7 mouse cellular contexts compared by ENCODE assay signal in genomic region chr10:14846601-14847000, GRCm38 (mm10).
DNase-seq lines count a peak whose midpoint lies in the region; TF ChIP-seq lines count a peak whose summit lies in the region.
"Not testable (repeated sequence)": the region's sequence is repeated elsewhere in the genome, so short reads cannot be mapped to it uniquely, and the experiment has no call there.

No protein-coding gene starts in this region.

- DNase-seq in adrenal gland, postnatal 10 days = peak; percentile 43
- DNase-seq in adrenal gland, postnatal 25 days = peak; percentile 2
- peak; percentile 92 for DNase-seq in heart, adult 11 months
- peak; percentile 23 to 59 for DNase-seq in heart, adult 2 months
- DNase-seq in heart, adult 9 months (ENCODE audit: low spot score in 2 of 2) = peak; percentile 9 to 29
- peak; percentile 2 to 9 for DNase-seq in heart, postnatal 14 days
- DNase-seq in heart, postnatal 4 days = peak; percentile 4

- not testable (repeated sequence) for H3K27ac ChIP-seq in heart, adult 2 months

- intact Hi-C loops in heart, adult 2 months (cut with DNase I); heart, postnatal 14 days (cut with DNase I): not testable (repeated sequence)

- H3K9ac ChIP-seq in heart, adult 2 months (ENCODE audit: low read depth, low read length) = not testable (repeated sequence)

- H3K27me3 ChIP-seq in heart, adult 2 months (ENCODE audit: control insufficient read depth, insufficient read depth, low read length) = not testable (repeated sequence)

- WGBS in heart, adult 2 months = 68% methylated on average over 3 of the region's 3 CpGs

- H3K4me1 ChIP-seq in heart, adult 2 months (ENCODE audit: control insufficient read depth, insufficient read depth, low read length) = not testable (repeated sequence)

- not testable (repeated sequence) for TF ChIP-seq CTCF in heart, adult 2 months (IDR thresholded peaks at IDR 0.05)

- not testable (repeated sequence) for H3K36me3 ChIP-seq in heart, adult 2 months (ENCODE audit: control insufficient read depth, insufficient read depth, low read length)

- not testable (repeated sequence) for TF ChIP-seq EP300 in heart, adult 2 months (IDR thresholded peaks at IDR 0.05; ENCODE audit: insufficient read depth, low read depth, low read length)

- not testable (repeated sequence) for H3K4me3 ChIP-seq in heart, adult 2 months

- H3K79me2 ChIP-seq in heart, adult 2 months (replicated peaks; ENCODE audit: control insufficient read depth, insufficient read depth, low read length) = not testable (repeated sequence)

- not testable (repeated sequence) for TF ChIP-seq POLR2A in heart, adult 2 months (IDR thresholded peaks at IDR 0.05; ENCODE audit: insufficient read depth, low read depth, low read length)

Comparison
In these comparisons a context has a peak if more than half of its experiments do, and no peak if none do; other contexts are left out.
1. DNase-seq: peak in every context shown above with its lines; median percentile 92 in heart, adult 11 months; 43 in adrenal gland, postnatal 10 days; 41 in heart, adult 2 months; 19 in heart, adult 9 months; 6 in heart, postnatal 14 days; 4 in heart, postnatal 4 days; 2 in adrenal gland, postnatal 25 days.